Mouse (Mus musculus) neural tube, embryonic 13.5 days (tissue): ENCODE results near the gene Atp23. TPM values are rescaled to one million over a fixed set of nuclear protein-coding genes. Genes with fewer than 3 reads are reported as not detected.

Source experiments
- ATAC-seq: fragments of 200-750 bp; cut with Nextera tagmentation; 2 replicates; pipeline ENCODE4 v1.8.0; 2017; ENCODE audit warnings: low read depth, mild to moderate bottlenecking, moderate TSS enrichment, moderate library complexity
- H3K27ac ChIP-seq: fragments of 300-500 bp; sonication (generic); replicated peaks from 2 replicates; pipeline ENCODE4 v1.5.1; 2015; ENCODE audit warnings: moderate library complexity, mild to moderate bottlenecking, inconsistent platforms
- H3K27me3 ChIP-seq: fragments of 300-500 bp; sonication (generic); 2 replicates; pipeline ENCODE4 v1.6.1; 2015; ENCODE audit warnings: mild to moderate bottlenecking, inconsistent platforms
- H3K36me3 ChIP-seq: fragments of 300-500 bp; sonication (generic); 2 replicates; pipeline ENCODE4 v1.6.1; 2015; ENCODE audit warnings: mild to moderate bottlenecking, inconsistent platforms
- H3K4me1 ChIP-seq: fragments of 300-500 bp; sonication (generic); replicated peaks from 2 replicates; pipeline ENCODE4 v1.6.1; 2015; ENCODE audit warnings: inconsistent platforms
- H3K4me2 ChIP-seq: fragments of 300-500 bp; sonication (generic); 2 replicates; pipeline ENCODE4 v1.6.1; 2015; ENCODE audit warnings: inconsistent platforms, mild to moderate bottlenecking, moderate library complexity
- H3K4me3 ChIP-seq: fragments of 300-500 bp; sonication (generic); 2 replicates; pipeline ENCODE4 v1.5.1; 2015; ENCODE audit warnings: mild to moderate bottlenecking, inconsistent platforms
- H3K9ac ChIP-seq: fragments of 300-500 bp; sonication (generic); 2 replicates; pipeline ENCODE4 v1.6.1; 2015; ENCODE audit warnings: moderate library complexity, mild to moderate bottlenecking, inconsistent platforms
- H3K9me3 ChIP-seq: fragments of 300-500 bp; sonication (generic); 2 replicates; pipeline ENCODE4 v1.6.1; 2016; ENCODE audit warnings: inconsistent platforms
- WGBS: fragments of 180-500 bp; shearing (Covaris S2); methylation state at CpG from one replicate; pipeline ENCODE4 v1.1.7; 2015; 5-methylcytosine and 5-hydroxymethylcytosine counted together
- polyA plus RNA-seq: library from polyadenylated mRNA; unstranded; fragments of >200 nt; fragmentation: Nextera tagmentation; extraction: Ambion mirVana; gene quantifications from 2 replicates; pipeline ENCODE4 v1.2.1, GENCODE M21; 2015

Gene Atp23
- polyA plus RNA-seq, result 10.5 and 12.0 TPM in 2 replicates

- peak within 1 kb of the TSS; percentile 98 for H3K4me2 ChIP-seq
- H3K9ac ChIP-seq, result peak within 1 kb of the TSS; percentile 79
- peak within 1 kb of the TSS; percentile 76 for H3K4me3 ChIP-seq
- H3K9me3 ChIP-seq, result no peaks in the 10 kb centered on the region
- peaks cover 10% of the 10 kb centered on the region for H3K4me1 ChIP-seq
- peaks cover 4% of the 10 kb centered on the region; the same call in 1 of the 2 replicates for H3K36me3 ChIP-seq
- no peak within 1 kb of the TSS for H3K27ac ChIP-seq
- H3K27me3 ChIP-seq, result no peaks in the 10 kb centered on the region
- under 1% methylated on average over 56 of the region's 56 CpGs for WGBS
- ATAC-seq, result peak; percentile 86
Observed at GRCm38 (mm10) chr10:126900821-126901487, at the start of gene Atp23. Gene Atp23 (minus strand): TSS chr10:126901355.

GRCm38 (mm10) chr10:126950572-126950971 lies 49.4 kb upstream of the Atp23 start:
- Histone ChIP-seq H3K27me3 (peaks cover 33% of the 10 kb centered on the region), H3K9ac (no peak overlapping the region), H3K4me3 (no peak overlapping the region), H3K4me1 (no peaks in the 10 kb centered on the region), H3K9me3 (peaks cover 5% of the 10 kb centered on the region; the same call in 1 of the 2 replicates), H3K27ac (no peak overlapping the region), H3K36me3 (no peaks in the 10 kb centered on the region), H3K4me2 (no peak overlapping the region)
- ATAC-seq, result no peak
- 96% methylated on average over 4 of the region's 4 CpGs for WGBS

- WGBS, result 68% methylated on average over 5 of the region's 5 CpGs
- H3K9me3 ChIP-seq, result peaks cover 6% of the 10 kb centered on the region; the same call in 1 of the 2 replicates
- H3K4me1 ChIP-seq, result no peaks in the 10 kb centered on the region
- no peaks in the 10 kb centered on the region for H3K36me3 ChIP-seq
- no peak overlapping the region for H3K27ac ChIP-seq
- H3K4me2 ChIP-seq, result no peak overlapping the region
- H3K27me3 ChIP-seq, result peaks cover 25% of the 10 kb centered on the region
- no peak for ATAC-seq
- H3K4me3 ChIP-seq, result no peak overlapping the region
- no peak overlapping the region for H3K9ac ChIP-seq
Observed at GRCm38 (mm10) chr10:126949824-126950223, 48.7 kb upstream of the Atp23 start.

- Histone ChIP-seq H3K4me1 (no peaks in the 10 kb centered on the region), H3K9me3 (peaks cover 6% of the 10 kb centered on the region; the same call in 1 of the 2 replicates), H3K27ac (no peak overlapping the region), H3K4me2 (no peak overlapping the region), H3K36me3 (no peaks in the 10 kb centered on the region), H3K4me3 (no peak overlapping the region), H3K9ac (no peak overlapping the region), H3K27me3 (peaks cover 8% of the 10 kb centered on the region)
- WGBS, result 96% methylated on average over 5 of the region's 5 CpGs
- no peak for ATAC-seq
Observed at GRCm38 (mm10) chr10:126945531-126945930, 44.4 kb upstream of the Atp23 start.

- H3K9me3 ChIP-seq, result peaks cover 5% of the 10 kb centered on the region; the same call in 1 of the 2 replicates
- 75% methylated on average over 7 of the region's 7 CpGs for WGBS
- no peaks in the 10 kb centered on the region for H3K4me1 ChIP-seq
- no peak overlapping the region for H3K9ac ChIP-seq
- H3K4me2 ChIP-seq, result no peak overlapping the region
- no peaks in the 10 kb centered on the region for H3K36me3 ChIP-seq
- H3K27ac ChIP-seq, result no peak overlapping the region
- peaks cover 3% of the 10 kb centered on the region; the same call in 1 of the 2 replicates for H3K27me3 ChIP-seq
- ATAC-seq, result no peak
- H3K4me3 ChIP-seq, result no peak overlapping the region
Observed at GRCm38 (mm10) chr10:126940949-126941348, 39.8 kb upstream of the Atp23 start.

- 61% methylated on average over 18 of the region's 18 CpGs for WGBS
- Histone ChIP-seq H3K27me3 (0 out of 2 replicates have a peak, but pooled peaks cover under 1% of the 10 kb centered on the region), H3K4me1 (peaks cover 18% of the 10 kb centered on the region), H3K9ac (0 out of 2 replicates have a peak overlapping the region, but pooled peaks have one; percentile 31), H3K4me3 (no peak overlapping the region), H3K4me2 (no peak overlapping the region), H3K9me3 (no peaks in the 10 kb centered on the region), H3K36me3 (no peaks in the 10 kb centered on the region), H3K27ac (peak overlapping the region; percentile 42)
- ATAC-seq, result no peak; the same call in 1 of the 2 replicates
Observed at GRCm38 (mm10) chr10:126935556-126936381, 34.6 kb upstream of the Atp23 start.

- Histone ChIP-seq H3K4me1 (peaks cover 25% of the 10 kb centered on the region), H3K27ac (peak overlapping the region; percentile 42), H3K27me3 (no peaks in the 10 kb centered on the region), H3K4me2 (no peak overlapping the region), H3K36me3 (no peaks in the 10 kb centered on the region), H3K9me3 (no peaks in the 10 kb centered on the region), H3K9ac (0 out of 2 replicates have a peak overlapping the region, but pooled peaks have one; percentile 31), H3K4me3 (no peak overlapping the region)
- WGBS, result 76% methylated on average over 8 of the region's 8 CpGs
- no peak for ATAC-seq
Observed at GRCm38 (mm10) chr10:126935121-126935520, 34.0 kb upstream of the Atp23 start.

GRCm38 (mm10) chr10:126934561-126934960 lies 33.4 kb upstream of the Atp23 start:
- Histone ChIP-seq H3K27me3 (peaks cover 2% of the 10 kb centered on the region; the same call in 1 of the 2 replicates), H3K27ac (0 out of 2 replicates have a peak overlapping the region, but pooled peaks have one; percentile 42), H3K36me3 (no peaks in the 10 kb centered on the region), H3K9ac (no peak overlapping the region), H3K4me3 (no peak overlapping the region), H3K4me2 (no peak overlapping the region), H3K9me3 (no peaks in the 10 kb centered on the region), H3K4me1 (peaks cover 30% of the 10 kb centered on the region)
- WGBS, result 92% methylated on average over 13 of the region's 13 CpGs
- no peak for ATAC-seq

GRCm38 (mm10) chr10:126931760-126932139 lies 30.6 kb upstream of the Atp23 start:
- H3K36me3 ChIP-seq, result no peaks in the 10 kb centered on the region
- peaks cover 58% of the 10 kb centered on the region for H3K4me1 ChIP-seq
- no peak overlapping the region for H3K4me2 ChIP-seq
- no peak for ATAC-seq
- H3K27me3 ChIP-seq, result peaks cover 22% of the 10 kb centered on the region
- peak overlapping the region; percentile 86 for H3K27ac ChIP-seq
- no peak overlapping the region for H3K9ac ChIP-seq
- H3K4me3 ChIP-seq, result no peak overlapping the region
- H3K9me3 ChIP-seq, result no peaks in the 10 kb centered on the region

- no peaks in the 10 kb centered on the region for H3K36me3 ChIP-seq
- WGBS, result 71% methylated on average over 8 of the region's 8 CpGs
- no peak for ATAC-seq
- no peak overlapping the region for H3K4me3 ChIP-seq
- H3K9ac ChIP-seq, result no peak overlapping the region
- no peak overlapping the region for H3K4me2 ChIP-seq
- no peaks in the 10 kb centered on the region for H3K9me3 ChIP-seq
- H3K27me3 ChIP-seq, result peaks cover 22% of the 10 kb centered on the region
- peak overlapping the region; percentile 86 for H3K27ac ChIP-seq
- peaks cover 64% of the 10 kb centered on the region for H3K4me1 ChIP-seq
Observed at GRCm38 (mm10) chr10:126931123-126931759, 30.1 kb upstream of the Atp23 start.

GRCm38 (mm10) chr10:126930270-126931121 lies 29.3 kb upstream of the Atp23 start:
- no peaks in the 10 kb centered on the region for H3K36me3 ChIP-seq
- WGBS, result 34% methylated on average over 15 of the region's 15 CpGs
- peaks cover 29% of the 10 kb centered on the region for H3K27me3 ChIP-seq
- peak overlapping the region; percentile 57 for H3K9ac ChIP-seq
- peak overlapping the region; percentile 86 for H3K27ac ChIP-seq
- no peak for ATAC-seq
- H3K4me2 ChIP-seq, result peak overlapping the region; percentile 20
- H3K9me3 ChIP-seq, result no peaks in the 10 kb centered on the region
- peaks cover 66% of the 10 kb centered on the region for H3K4me1 ChIP-seq
- no peak overlapping the region for H3K4me3 ChIP-seq
